Mouse (Mus musculus) heart, embryonic 11.5 days (tissue): Measurements from ENCODE around the gene Rnf150. TPM values are rescaled to one million over a fixed set of nuclear protein-coding genes. Genes with fewer than 3 reads are reported as not detected.

Experiments used
- ATAC-seq: fragments of 200-750 bp; cut with Nextera tagmentation; replicated peaks from 2 replicates; pipeline ENCODE4 v1.8.0; 2017; ENCODE audit warnings: moderate library complexity; ENCODE audit not compliant: insufficient number of reproducible peaks, low FRiP score, low TSS enrichment
- H3K27ac ChIP-seq: fragments of 300-500 bp; sonication (generic); 2 replicates; pipeline ENCODE4 v1.5.1; 2014; ENCODE audit warnings: mild to moderate bottlenecking, low read depth, low read length
- H3K27me3 ChIP-seq: fragments of 300-500 bp; sonication (generic); 2 replicates; pipeline ENCODE4 v1.6.1; 2014; ENCODE audit warnings: mild to moderate bottlenecking, low read length, mixed read lengths; ENCODE audit not compliant: control insufficient read depth, insufficient read depth
- H3K36me3 ChIP-seq: fragments of 300-500 bp; sonication (generic); 2 replicates; pipeline ENCODE4 v1.6.1; 2014; ENCODE audit warnings: mild to moderate bottlenecking, low read length, moderate library complexity, mixed read lengths; ENCODE audit not compliant: control insufficient read depth, insufficient read depth
- H3K4me1 ChIP-seq: fragments of 300-500 bp; sonication (generic); 2 replicates; pipeline ENCODE4 v1.6.1; 2014; ENCODE audit warnings: low read length; ENCODE audit not compliant: control insufficient read depth, insufficient read depth
- H3K4me2 ChIP-seq: fragments of 300-500 bp; sonication (generic); 2 replicates; pipeline ENCODE4 v1.6.1; 2014; ENCODE audit warnings: mild to moderate bottlenecking, moderate library complexity
- H3K4me3 ChIP-seq: fragments of 300-500 bp; sonication (generic); 2 replicates; pipeline ENCODE4 v1.5.1; 2014; ENCODE audit warnings: low read depth, low read length
- H3K9ac ChIP-seq: fragments of 300-500 bp; sonication (generic); 2 replicates; pipeline ENCODE4 v1.6.1; 2014; ENCODE audit warnings: mild to moderate bottlenecking, low read depth, low read length, moderate library complexity
- H3K9me3 ChIP-seq: fragments of 300-500 bp; sonication (generic); replicated peaks from 2 replicates; pipeline ENCODE4 v1.6.1; 2016; ENCODE audit warnings: low read length; ENCODE audit not compliant: control insufficient read depth
- WGBS: fragments of 180-500 bp; shearing (Covaris S2); extraction: QIAGEN DNeasy Blood & Tissue Kit; methylation state at CpG from one replicate; pipeline ENCODE4 v1.1.7; 2014; ENCODE audit not compliant: insufficient replicate concordance; 5-methylcytosine and 5-hydroxymethylcytosine counted together
- polyA plus RNA-seq: library from polyadenylated mRNA; unstranded; fragments of >200 nt; fragmentation: Nextera tagmentation; extraction: Ambion mirVana; gene quantifications from 2 replicates; pipeline ENCODE4 v1.2.1, GENCODE M21; 2014

Rnf150 gene
- polyA plus RNA-seq, 1 experiment from 2014 or later, result 1.1 TPM

DNA sequence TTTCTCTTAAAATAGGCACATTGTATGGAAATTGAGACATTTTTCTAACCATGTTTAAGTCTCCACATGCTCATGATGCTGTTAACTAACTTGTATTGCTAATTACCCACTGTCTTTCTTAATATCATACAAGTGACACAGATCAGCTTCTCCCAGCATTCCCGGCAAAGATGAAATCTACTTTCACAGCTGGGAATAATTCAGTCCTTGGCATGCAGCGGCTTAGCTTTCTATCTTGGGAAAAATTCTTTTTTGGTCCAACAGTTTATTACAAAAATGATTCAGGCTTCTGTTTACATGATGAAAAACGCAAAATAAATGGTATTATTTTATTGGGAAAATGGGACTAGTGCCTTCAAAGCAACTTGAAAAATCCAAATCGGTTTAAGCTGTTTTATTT, 73.7 kb downstream of the Rnf150 start:
- Histone ChIP-seq H3K36me3 (no peaks in the 10 kb centered on the region), H3K4me1 (peaks cover 5% of the 10 kb centered on the region; the same call in 1 of the 2 replicates), H3K9me3 (no peaks in the 10 kb centered on the region), H3K27me3 (no peaks in the 10 kb centered on the region), H3K9ac (no peak overlapping the region), H3K27ac (no peak overlapping the region), H3K4me2 (no peak overlapping the region), H3K4me3 (no peak overlapping the region)
- 79% methylated on average over 4 of the region's 4 CpGs for WGBS
- ATAC-seq, result no peak

- Histone ChIP-seq H3K4me2 (no peak overlapping the region), H3K9ac (no peak overlapping the region), H3K4me1 (peaks cover 5% of the 10 kb centered on the region; the same call in 1 of the 2 replicates), H3K27ac (0 out of 2 replicates have a peak overlapping the region, but pooled peaks have one; percentile 46), H3K9me3 (no peaks in the 10 kb centered on the region), H3K4me3 (no peak overlapping the region), H3K27me3 (no peaks in the 10 kb centered on the region), H3K36me3 (no peaks in the 10 kb centered on the region)
- ATAC-seq, result no peak
- 38% methylated on average over 6 of the region's 6 CpGs for WGBS
These were observed 76.8 kb downstream of the Rnf150 start for GRCm38 (mm10) chr8:82939912-82940311.

GRCm38 (mm10) chr8:82943223-82944006, 80.3 kb downstream of the Rnf150 start:
- H3K9ac ChIP-seq, result no peak overlapping the region
- peaks cover 5% of the 10 kb centered on the region; the same call in 1 of the 2 replicates for H3K4me1 ChIP-seq
- H3K4me2 ChIP-seq, result no peak overlapping the region
- H3K27ac ChIP-seq, result no peak overlapping the region
- no peaks in the 10 kb centered on the region for H3K36me3 ChIP-seq
- 62% methylated on average over 6 of the region's 6 CpGs for WGBS
- H3K9me3 ChIP-seq, result no peaks in the 10 kb centered on the region
- H3K27me3 ChIP-seq, result no peaks in the 10 kb centered on the region
- no peak for ATAC-seq
- no peak overlapping the region for H3K4me3 ChIP-seq

GRCm38 (mm10) chr8:82945867-82946266, 82.7 kb downstream of the Rnf150 start:
- Histone ChIP-seq H3K9me3 (no peaks in the 10 kb centered on the region), H3K9ac (no peak overlapping the region), H3K4me1 (no peaks in the 10 kb centered on the region), H3K36me3 (no peaks in the 10 kb centered on the region), H3K27ac (no peak overlapping the region), H3K27me3 (no peaks in the 10 kb centered on the region), H3K4me2 (no peak overlapping the region), H3K4me3 (no peak overlapping the region)
- ATAC-seq, result no peak
- 69% methylated on average over 3 of the region's 3 CpGs for WGBS

DNA sequence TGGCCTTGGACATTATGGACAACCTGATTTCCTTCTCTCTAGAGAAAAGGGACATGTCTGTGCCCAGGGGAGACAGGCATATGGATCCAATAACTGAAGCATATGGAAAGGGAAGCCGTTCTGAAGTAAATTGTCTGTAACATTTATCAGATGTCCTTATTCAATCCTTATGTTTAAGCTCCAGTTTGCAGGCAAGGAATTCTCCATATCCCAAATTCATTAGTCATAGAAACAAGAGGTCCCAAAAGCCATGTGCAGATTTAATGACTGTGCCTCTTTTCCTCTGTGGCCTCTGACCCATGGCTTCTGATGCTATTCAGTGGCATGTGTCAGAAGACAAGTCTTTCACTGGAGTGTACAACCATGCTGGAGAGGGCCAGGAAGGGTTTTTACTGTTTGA, 83.5 kb downstream of the Rnf150 start:
- Histone ChIP-seq H3K4me3 (no peak overlapping the region), H3K4me1 (no peaks in the 10 kb centered on the region), H3K27ac (no peak overlapping the region), H3K27me3 (no peaks in the 10 kb centered on the region), H3K9me3 (no peaks in the 10 kb centered on the region), H3K9ac (no peak overlapping the region), H3K4me2 (no peak overlapping the region), H3K36me3 (no peaks in the 10 kb centered on the region)
- WGBS, result 69% methylated on average over 1 of the region's 1 CpGs
- ATAC-seq, result no peak

- WGBS, result 61% methylated on average over 7 of the region's 7 CpGs
- H3K27me3 ChIP-seq, result no peaks in the 10 kb centered on the region
- H3K4me2 ChIP-seq, result no peak overlapping the region
- H3K4me3 ChIP-seq, result no peak overlapping the region
- H3K36me3 ChIP-seq, result no peaks in the 10 kb centered on the region
- H3K4me1 ChIP-seq, result no peaks in the 10 kb centered on the region
- no peak overlapping the region for H3K9ac ChIP-seq
- H3K9me3 ChIP-seq, result no peaks in the 10 kb centered on the region
- H3K27ac ChIP-seq, result no peak overlapping the region
- no peak for ATAC-seq
These were observed 92.1 kb downstream of the Rnf150 start for GRCm38 (mm10) chr8:82955162-82955754.

DNA sequence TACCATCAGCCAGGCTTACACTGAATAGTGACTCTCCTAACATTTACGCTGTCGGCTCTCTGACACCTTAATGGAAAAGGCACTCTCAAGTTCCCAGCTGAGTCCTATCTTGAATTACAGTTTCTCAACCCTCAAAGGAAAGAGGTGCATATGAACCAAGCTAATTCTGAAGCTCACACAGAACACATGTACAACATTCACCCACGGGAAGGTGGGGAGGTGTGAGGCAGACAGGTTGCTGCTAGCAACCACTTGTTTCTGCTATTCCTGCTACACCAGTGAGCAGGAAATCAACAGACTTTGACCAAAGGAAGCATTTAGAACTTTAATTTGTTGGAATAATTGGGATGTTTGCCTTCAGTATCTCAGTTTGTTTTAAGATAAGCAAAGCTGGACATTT, 96.3 kb downstream of the Rnf150 start:
- H3K4me1 ChIP-seq, result no peaks in the 10 kb centered on the region
- no peaks in the 10 kb centered on the region for H3K36me3 ChIP-seq
- WGBS, result 66% methylated on average over 3 of the region's 3 CpGs
- H3K27me3 ChIP-seq, result no peaks in the 10 kb centered on the region
- H3K27ac ChIP-seq, result no peak overlapping the region
- no peak overlapping the region for H3K4me3 ChIP-seq
- no peak for ATAC-seq
- no peak overlapping the region for H3K9ac ChIP-seq
- H3K4me2 ChIP-seq, result no peak overlapping the region
- no peaks in the 10 kb centered on the region for H3K9me3 ChIP-seq

DNA sequence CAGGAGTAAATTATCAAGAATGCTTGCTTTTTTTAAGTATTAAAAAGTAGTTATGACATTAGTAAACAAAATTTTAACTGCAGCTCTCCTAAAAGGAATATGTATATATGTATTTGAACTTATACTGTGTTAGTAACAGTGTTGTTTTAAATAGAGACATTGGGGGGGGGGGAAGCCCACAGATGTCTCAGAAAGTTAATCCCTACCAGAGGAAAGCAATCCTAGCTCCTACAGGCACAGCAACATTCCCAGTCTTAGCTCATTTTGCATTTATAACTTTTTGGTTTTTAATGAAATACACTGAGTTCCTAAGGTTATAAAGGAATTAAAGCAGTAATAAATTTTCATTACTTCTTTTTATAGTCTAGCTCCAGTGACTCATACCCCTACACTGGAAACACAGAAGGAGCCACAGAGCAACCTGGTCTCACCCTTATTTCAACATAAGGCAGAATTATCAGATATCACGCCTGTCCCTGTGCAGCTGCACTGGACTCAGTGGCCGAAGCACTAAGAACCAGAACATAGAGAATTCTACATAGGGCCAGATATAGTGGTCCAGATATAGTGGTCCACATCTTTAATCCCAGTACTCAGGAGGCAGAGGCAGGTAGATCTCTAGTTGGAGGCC, 96.9 kb downstream of the Rnf150 start:
- WGBS, result 82% methylated on average over 2 of the region's 2 CpGs
- Histone ChIP-seq H3K27me3 (no peaks in the 10 kb centered on the region), H3K36me3 (no peaks in the 10 kb centered on the region), H3K4me3 (no peak overlapping the region), H3K27ac (no peak overlapping the region), H3K4me2 (no peak overlapping the region), H3K9ac (no peak overlapping the region), H3K4me1 (no peaks in the 10 kb centered on the region), H3K9me3 (no peaks in the 10 kb centered on the region)
- ATAC-seq, result no peak
